Mouse (Mus musculus): ENCODE measurements around the gene Gm10031. TPM values are rescaled to one million over a fixed set of nuclear protein-coding genes. Genes with fewer than 3 reads are reported as not detected.

The Gm10031 gene
- polyA plus RNA-seq, 2 experiments from 2014 or later: 2.4 to 5.2 TPM

- no peak for ATAC-seq
These were observed 20.2 kb downstream of the Gm10031 start for GRCm38 (mm10) chr1:156543999-156544398.

GRCm38 (mm10) chr1:156558024-156558930, 34.5 kb downstream of the Gm10031 start, which contains the start of gene Abl2:
Gene Abl2 (plus strand): TSS chr1:156558786.
- ATAC-seq: peak; percentile 95

DNA sequence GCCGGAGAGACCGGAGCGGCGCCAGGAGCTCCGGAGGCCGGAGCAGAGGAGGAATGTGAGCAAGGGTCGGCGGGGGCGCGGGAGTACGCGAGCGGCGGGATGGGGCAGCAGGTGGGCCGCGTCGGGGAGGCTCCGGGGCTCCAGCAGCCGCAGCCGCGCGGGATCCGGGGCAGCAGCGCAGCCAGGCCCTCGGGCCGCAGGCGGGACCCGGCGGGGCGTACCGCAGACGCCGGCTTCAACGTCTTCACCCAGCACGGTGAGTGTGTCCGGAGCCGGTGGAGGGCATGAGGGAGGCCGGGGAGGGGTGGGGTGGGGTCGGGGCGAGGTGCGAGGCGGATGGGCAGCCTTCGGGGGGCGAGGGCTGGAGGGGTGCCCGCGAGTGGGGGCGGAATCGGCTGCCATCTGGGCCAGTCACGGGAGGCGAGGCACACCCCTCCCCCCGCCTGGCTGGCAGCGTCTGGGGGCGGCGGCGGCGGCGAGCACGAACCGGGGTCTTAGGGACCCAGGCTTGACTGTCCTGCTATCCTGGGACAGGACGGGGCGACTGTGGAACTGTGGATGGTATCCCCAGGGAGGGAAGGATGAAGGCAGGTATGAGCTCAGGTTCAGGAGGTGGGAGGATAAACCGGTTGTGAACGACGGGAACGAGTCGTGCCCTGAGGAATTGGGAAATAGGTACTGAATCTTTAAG, 35.3 kb downstream of the Gm10031 start:
- ATAC-seq: peak; percentile 17

DNA sequence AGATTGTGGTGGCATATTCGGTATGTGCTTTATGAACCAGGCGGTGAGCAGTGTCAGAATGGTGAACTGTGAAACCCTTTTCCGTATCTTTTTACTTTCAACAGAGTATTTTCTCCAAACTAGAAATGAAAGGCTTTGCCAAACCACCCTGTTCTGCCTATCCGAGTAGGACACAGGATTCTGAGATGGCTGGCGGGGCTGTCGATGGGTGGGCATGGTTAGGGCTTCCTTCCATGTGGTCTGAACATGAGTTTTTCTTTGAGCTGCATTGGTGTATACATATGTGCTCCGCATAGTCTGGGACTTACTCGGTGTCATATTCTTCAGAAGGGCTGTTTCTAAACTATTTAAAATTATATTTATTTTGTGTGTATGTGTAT, 35.8 kb downstream of the Gm10031 start:
- ATAC-seq: no peak

DNA sequence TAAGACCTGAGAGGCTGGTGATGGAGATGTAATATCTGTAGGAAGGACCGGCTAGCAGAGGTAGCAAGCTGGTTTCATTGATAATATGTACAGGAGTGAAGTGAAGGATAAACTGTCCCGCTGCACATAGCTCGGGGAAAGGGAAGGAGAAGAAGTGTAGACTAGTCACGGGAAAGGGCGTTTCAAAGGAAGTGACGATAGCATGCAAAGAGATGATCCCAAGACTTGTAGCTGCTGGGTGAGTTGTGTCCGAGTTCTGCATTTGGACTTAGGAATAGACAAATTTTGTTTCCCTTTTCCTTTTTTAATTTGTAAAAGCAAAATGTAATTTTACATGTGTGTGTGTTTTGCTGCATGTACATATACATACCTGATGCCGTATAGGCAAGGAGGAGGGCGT, 36.7 kb downstream of the Gm10031 start:
- ATAC-seq: no peak

- ATAC-seq: no peak
These were observed 41.5 kb downstream of the Gm10031 start for GRCm38 (mm10) chr1:156565328-156565727.

DNA sequence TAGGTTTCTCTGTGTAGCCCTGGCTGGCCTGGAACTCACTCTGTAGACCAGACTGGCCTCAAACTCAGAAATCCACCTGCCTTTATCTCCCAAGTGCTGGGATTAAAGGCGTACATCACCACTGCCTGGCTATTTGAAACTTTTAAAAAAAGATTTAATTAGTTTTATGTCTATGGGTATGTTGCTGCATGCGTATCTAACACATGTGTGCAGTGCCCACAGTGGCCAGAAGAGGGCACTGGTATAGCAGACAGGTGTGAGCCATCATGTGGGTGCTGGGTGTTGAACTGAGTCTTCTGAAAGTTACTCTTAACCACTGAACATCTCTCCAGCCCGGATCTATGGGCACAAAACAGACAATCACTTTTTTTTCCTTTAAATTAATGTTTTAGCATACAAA, 42.3 kb downstream of the Gm10031 start:
- ATAC-seq: peak; percentile 47

- peak; percentile 53 for ATAC-seq
These were observed 45.8 kb downstream of the Gm10031 start for GRCm38 (mm10) chr1:156569615-156570014.

DNA sequence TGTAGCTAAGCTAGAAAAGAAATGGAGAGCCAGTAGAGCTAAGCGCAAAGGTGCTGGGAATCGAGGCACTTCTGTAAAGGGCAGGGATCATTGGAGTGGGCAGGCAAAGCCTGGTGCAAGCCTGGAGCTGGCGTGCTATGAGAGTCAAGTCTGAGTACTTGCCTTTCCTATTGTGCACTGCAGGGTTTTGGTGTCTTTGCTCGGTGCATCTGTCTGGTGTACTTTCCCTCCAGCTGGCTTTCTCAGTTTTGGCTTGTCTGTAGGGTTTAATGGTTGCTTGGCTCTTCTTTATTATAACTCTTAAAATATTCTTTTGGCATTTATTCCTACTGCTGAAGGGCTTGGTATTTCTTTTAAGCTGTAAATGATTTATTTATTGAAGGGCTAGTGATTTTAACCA, 49.1 kb downstream of the Gm10031 start:
- no peak for ATAC-seq

Other genes with a start within 250 kb of the Gm10031 start
- gene Tdrd5, start 220.3 kb upstream of the Gm10031 start, polyA plus RNA-seq (2017; shearing (Covaris generic)): not detected
- gene Nphs2, start 213.3 kb upstream of the Gm10031 start, polyA plus RNA-seq (2017; shearing (Covaris generic)): not detected
- gene Gm2000, start 158.0 kb upstream of the Gm10031 start, polyA plus RNA-seq (2017; shearing (Covaris generic)): 1,000 to 10,000 TPM; 2,495 to 3,349 TPM
- gene Axdnd1, start 102.9 kb upstream of the Gm10031 start, polyA plus RNA-seq (2017; shearing (Covaris generic)): not detected
- gene Soat1, start 49.7 kb upstream of the Gm10031 start, polyA plus RNA-seq (2017; shearing (Covaris generic)): 10 to 100 TPM; 44.4 to 50.5 TPM
- gene Abl2, start 34.8 kb downstream of the Gm10031 start, polyA plus RNA-seq (2017; shearing (Covaris generic)): 1 to 10 TPM; 3.3 TPM
- gene Tor3a, start 150.3 kb downstream of the Gm10031 start, polyA plus RNA-seq (2017; shearing (Covaris generic)): 10 to 100 TPM; 21.6 to 22.8 TPM
- gene Fam20b, start 195.1 kb downstream of the Gm10031 start, polyA plus RNA-seq (2017; shearing (Covaris generic)): 10 to 100 TPM; 11.2 to 12.4 TPM

All from activated CD4-positive, CD25-positive, alpha-beta regulatory T cell, adult 4 months (primary cell).